Mouse (Mus musculus): ENCODE results near the gene Zfp316. TPM values are rescaled to one million over a fixed set of nuclear protein-coding genes. Genes with fewer than 3 reads are reported as not detected.
A peak's percentile ranks its signal among the peaks of the same experiment; 100 is the strongest.

Gene Zfp316
- total RNA-seq (2021) = 1 to 10 TPM; 2.2 to 3.2 TPM
- long read RNA-seq, experiment 1, full-length matches to known transcripts = 1 of 1 reads
- long read RNA-seq, experiment 1, partial matches to known transcripts = 0 of 1 reads
- long read RNA-seq, experiment 1, other reads (novel, unspliced or antisense) = 0 of 1 reads
- long read RNA-seq, experiment 2, full-length matches to known transcripts = 3 of 3 reads
- long read RNA-seq, experiment 2, partial matches to known transcripts = 0 of 3 reads
- long read RNA-seq, experiment 2, other reads (novel, unspliced or antisense) = 0 of 3 reads

- peak; percentile 59 to 66 for DNase-seq
- intact Hi-C loops (cut with DNase I) = no loop called here
Measured at GRCm38 (mm10) chr5:143269363-143270150, at the start of gene Zfp316. TSS of gene Zfp316 (minus strand) at chr5:143270022.

GRCm38 (mm10) chr5:143317288-143317610, 47.4 kb upstream of the Zfp316 start:
- no peak for DNase-seq
- intact Hi-C loops (cut with DNase I) = no loop called here

- intact Hi-C loops (cut with DNase I) = no loop called here
- no peak for DNase-seq
Measured at GRCm38 (mm10) chr5:143316605-143317287, 46.9 kb upstream of the Zfp316 start.

- intact Hi-C loops (cut with DNase I) = no loop called here
- no peak for DNase-seq
Measured at GRCm38 (mm10) chr5:143315514-143315888, 45.7 kb upstream of the Zfp316 start.

GRCm38 (mm10) chr5:143314730-143315513, 45.1 kb upstream of the Zfp316 start, which contains the start of gene E130309D02Rik:
TSS of gene E130309D02Rik (minus strand) at chr5:143315360.
- DNase-seq = peak; percentile 79 to 87
- intact Hi-C loops (cut with DNase I) = no loop called here

- no peak for DNase-seq
- intact Hi-C loops (cut with DNase I) = no loop called here
Measured at GRCm38 (mm10) chr5:143314183-143314729, 44.4 kb upstream of the Zfp316 start.

GRCm38 (mm10) chr5:143311886-143312285, 42.1 kb upstream of the Zfp316 start:
- intact Hi-C loops (cut with DNase I) = no loop called here
- peak; percentile 53 to 66 for DNase-seq

GRCm38 (mm10) chr5:143309916-143310315, 40.1 kb upstream of the Zfp316 start:
- intact Hi-C loops (cut with DNase I) = no loop called here
- DNase-seq = no peak

- intact Hi-C loops (cut with DNase I) = no loop called here
- no peak for DNase-seq
Measured at GRCm38 (mm10) chr5:143308825-143309224, 39.0 kb upstream of the Zfp316 start.

- intact Hi-C loops (cut with DNase I) = no loop called here
- no peak for DNase-seq
Measured at GRCm38 (mm10) chr5:143304251-143304650, 34.4 kb upstream of the Zfp316 start.

GRCm38 (mm10) chr5:143301296-143301695, 31.5 kb upstream of the Zfp316 start:
- DNase-seq = no peak
- intact Hi-C loops (cut with DNase I) = no loop called here

- DNase-seq = no peak
- intact Hi-C loops (cut with DNase I) = no loop called here
Measured at GRCm38 (mm10) chr5:143299686-143300085, 29.9 kb upstream of the Zfp316 start.

- intact Hi-C loops (cut with DNase I) = no loop called here
- DNase-seq = no peak
Measured at GRCm38 (mm10) chr5:143298391-143298790, 28.6 kb upstream of the Zfp316 start.

GRCm38 (mm10) chr5:143297986-143298385, 28.2 kb upstream of the Zfp316 start:
- intact Hi-C loops (cut with DNase I) = no loop called here
- no peak for DNase-seq

GRCm38 (mm10) chr5:143295330-143295729, 25.5 kb upstream of the Zfp316 start:
- DNase-seq = no peak
- intact Hi-C loops (cut with DNase I) = no loop called here

- no peak for DNase-seq
- intact Hi-C loops (cut with DNase I) = loop anchor here (5.0 kb wide), 1 partner anchor 1353 kb away; no protein-coding TSS in a partner anchor
Measured at GRCm38 (mm10) chr5:143294862-143295261, 25.0 kb upstream of the Zfp316 start.

- DNase-seq = no peak
- intact Hi-C loops (cut with DNase I) = loop anchor here (5.0 kb wide), 1 partner anchor 1351 kb away; no protein-coding TSS in a partner anchor
Measured at GRCm38 (mm10) chr5:143293404-143293803, 23.6 kb upstream of the Zfp316 start, which contains the start of gene Zfp853. TSS of gene Zfp853 (minus strand) at chr5:143293623.

- DNase-seq = no peak
- intact Hi-C loops (cut with DNase I) = loop anchor here (5.0 kb wide), 1 partner anchor 1351 kb away; no protein-coding TSS in a partner anchor
Measured at GRCm38 (mm10) chr5:143292879-143293278, 23.1 kb upstream of the Zfp316 start.

- intact Hi-C loops (cut with DNase I) = no loop called here
- DNase-seq = no peak
Measured at GRCm38 (mm10) chr5:143289299-143289698, 19.5 kb upstream of the Zfp316 start.

- intact Hi-C loops (cut with DNase I) = no loop called here
- DNase-seq = no peak
Measured at GRCm38 (mm10) chr5:143288378-143288911, 18.6 kb upstream of the Zfp316 start.

Measured in gastrocnemius, postnatal 36 days (tissue).